Mouse (Mus musculus) gastrocnemius, postnatal 4 days (tissue): ENCODE measurements around the gene Gm11361. TPM values are rescaled to one million over a fixed set of nuclear protein-coding genes. Genes with fewer than 3 reads are reported as not detected.

Experiments used
- DNase-seq, 2 experiments: peaks; one replicate each; pipeline ENCODE4 v3.0.0; 2021 to 2022; ENCODE audit warnings: low spot score in 2 of 2, mixed read lengths in 2 of 2
- long read RNA-seq, 2 experiments: library from polyadenylated mRNA; stranded (forward); transcript quantifications; one replicate each; pipeline ENCODE4 v2.0.0; 2021
- total RNA-seq, 2 experiments: library from RNA; stranded (reverse); gene quantifications; 2 replicates each; pipeline ENCODE4 v1.2.3; 2021

Gene Gm11361
- 100 to 1,000 TPM; 184 to 242 TPM for total RNA-seq
- long read RNA-seq, experiment 1, transcript Gm11361-201 (1 exons, 607 nt), result major isoform, 7 of 7 reads
- long read RNA-seq, experiment 1, partial matches to known transcripts, result 0 of 7 reads
- long read RNA-seq, experiment 1, other reads (novel, unspliced or antisense), result 0 of 7 reads
- long read RNA-seq, experiment 2, partial matches to known transcripts, result 0 of 3 reads
- long read RNA-seq, experiment 2, other reads (novel, unspliced or antisense), result 0 of 3 reads

- no peak for DNase-seq
These were observed at the start of gene Gm11361 for GRCm38 (mm10) chr13:28257228-28257627. Gene Gm11361 (plus strand): TSS chr13:28257528.

GRCm38 (mm10) chr13:28264399-28264798, 7.1 kb downstream of the Gm11361 start:
- no peak for DNase-seq

GRCm38 (mm10) chr13:28287368-28287767, 30.0 kb downstream of the Gm11361 start:
- DNase-seq, result no peak

DNA sequence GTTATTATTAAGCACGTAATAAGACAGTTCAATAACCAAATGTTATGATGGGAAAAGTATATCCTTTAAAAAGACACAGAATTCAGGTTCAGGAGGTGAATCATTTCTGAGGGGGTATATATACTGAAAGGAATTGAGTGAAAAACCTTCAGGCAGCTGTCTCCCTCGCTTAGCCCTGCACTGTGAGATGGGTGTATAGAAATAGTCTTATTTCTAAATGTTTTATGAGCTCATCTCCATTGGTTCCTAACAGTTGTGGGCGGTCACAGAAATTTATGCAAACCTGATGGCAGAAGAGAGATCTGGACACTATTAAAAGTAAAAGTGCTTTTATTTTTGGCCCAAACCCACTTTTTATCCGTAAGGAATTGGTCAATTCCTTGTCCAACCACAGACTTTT, 36.9 kb downstream of the Gm11361 start:
- no peak for DNase-seq

DNA sequence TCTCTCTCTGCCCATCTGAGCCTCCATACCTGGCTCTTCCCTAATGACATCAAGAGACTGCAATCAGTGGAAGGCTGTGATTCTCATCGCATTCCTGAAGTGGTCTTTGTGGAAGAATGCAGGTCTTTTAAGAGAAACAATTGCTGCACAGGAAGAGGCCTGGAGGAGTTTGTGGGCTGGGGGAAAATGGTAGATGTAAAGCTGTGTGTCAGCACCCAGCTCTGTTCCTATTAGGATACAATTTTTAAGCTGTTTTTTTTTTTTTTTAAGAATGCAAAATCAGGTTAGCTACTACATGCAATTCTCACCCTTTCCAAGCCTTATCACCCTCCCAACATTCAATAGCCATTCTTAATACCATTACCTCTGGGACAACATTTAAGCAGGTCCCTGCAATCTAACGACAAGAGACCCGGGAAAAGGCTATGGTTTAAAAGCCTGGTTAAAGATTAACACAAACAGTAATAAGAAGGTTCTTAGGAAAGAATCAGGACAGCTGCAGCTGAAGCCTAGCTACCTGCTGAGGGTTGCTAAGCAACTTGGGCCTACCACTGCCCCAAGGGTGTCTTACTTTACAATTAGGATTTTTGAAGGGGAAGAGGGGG, 37.5 kb downstream of the Gm11361 start:
- no peak for DNase-seq

GRCm38 (mm10) chr13:28295492-28295891, 38.2 kb downstream of the Gm11361 start:
- no peak for DNase-seq

GRCm38 (mm10) chr13:28297098-28297497, 39.8 kb downstream of the Gm11361 start:
- no peak for DNase-seq

DNA sequence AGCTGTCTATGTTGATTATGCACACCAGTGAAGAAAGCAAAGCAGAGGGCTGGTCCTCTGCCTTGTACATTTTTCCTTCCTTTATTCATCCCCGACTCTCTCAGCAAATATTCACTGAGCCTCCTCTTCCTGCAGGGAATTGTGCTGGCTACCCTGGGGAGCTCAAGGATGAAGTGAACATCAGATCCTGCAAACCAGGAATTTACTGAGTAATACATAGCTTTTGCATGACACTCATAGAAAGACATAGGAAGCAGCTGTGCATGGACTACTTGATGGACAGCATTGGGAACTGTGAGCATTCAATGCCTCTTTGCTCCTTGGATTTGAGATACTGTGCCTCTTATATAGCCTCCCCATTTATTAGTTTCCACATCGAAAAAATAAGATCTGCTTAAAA, 40.2 kb downstream of the Gm11361 start:
- DNase-seq, result peak in 1 of 2 experiments; percentile 17

Other genes starting within 250 kb of the Gm11361 start
- gene Prl4a1, start 241.3 kb upstream of the Gm11361 start, total RNA-seq, result not detected
- not detected for gene Prl5a1, start 115.0 kb upstream of the Gm11361 start, total RNA-seq